Mouse (Mus musculus): ENCODE results near the gene Dnaja2. TPM values are rescaled to one million over a fixed set of nuclear protein-coding genes. Genes with fewer than 3 reads are reported as not detected.

Gene Dnaja2
- polyA plus RNA-seq, 1 experiment from 2014 or later = 181 TPM

GRCm38 (mm10) chr8:85502381-85502780, 52.8 kb downstream of the Dnaja2 start:
- WGBS = 74% methylated on average over 2 of the region's 2 CpGs
- Histone ChIP-seq H3K27ac (ENCODE audit: low read length) (no peak overlapping the region), H3K4me3 (ENCODE audit: low read length) (no peak overlapping the region), H3K9me3 (replicated peaks; ENCODE audit: control insufficient read depth, low read length) (no peaks in the 10 kb centered on the region), H3K4me2 (ENCODE audit: low read depth, low read length) (no peak overlapping the region), H3K4me1 (ENCODE audit: control insufficient read depth, insufficient read depth, low read length) (peaks cover 7% of the 10 kb centered on the region), H3K27me3 (ENCODE audit: control insufficient read depth, insufficient read depth, low read length) (no peaks in the 10 kb centered on the region), H3K36me3 (ENCODE audit: control insufficient read depth, insufficient read depth) (no peaks in the 10 kb centered on the region), H3K9ac (ENCODE audit: low read length) (no peak overlapping the region)
- no peak for ATAC-seq (replicated peaks; ENCODE audit: extremely low read depth, insufficient read depth, low FRiP score)

DNA sequence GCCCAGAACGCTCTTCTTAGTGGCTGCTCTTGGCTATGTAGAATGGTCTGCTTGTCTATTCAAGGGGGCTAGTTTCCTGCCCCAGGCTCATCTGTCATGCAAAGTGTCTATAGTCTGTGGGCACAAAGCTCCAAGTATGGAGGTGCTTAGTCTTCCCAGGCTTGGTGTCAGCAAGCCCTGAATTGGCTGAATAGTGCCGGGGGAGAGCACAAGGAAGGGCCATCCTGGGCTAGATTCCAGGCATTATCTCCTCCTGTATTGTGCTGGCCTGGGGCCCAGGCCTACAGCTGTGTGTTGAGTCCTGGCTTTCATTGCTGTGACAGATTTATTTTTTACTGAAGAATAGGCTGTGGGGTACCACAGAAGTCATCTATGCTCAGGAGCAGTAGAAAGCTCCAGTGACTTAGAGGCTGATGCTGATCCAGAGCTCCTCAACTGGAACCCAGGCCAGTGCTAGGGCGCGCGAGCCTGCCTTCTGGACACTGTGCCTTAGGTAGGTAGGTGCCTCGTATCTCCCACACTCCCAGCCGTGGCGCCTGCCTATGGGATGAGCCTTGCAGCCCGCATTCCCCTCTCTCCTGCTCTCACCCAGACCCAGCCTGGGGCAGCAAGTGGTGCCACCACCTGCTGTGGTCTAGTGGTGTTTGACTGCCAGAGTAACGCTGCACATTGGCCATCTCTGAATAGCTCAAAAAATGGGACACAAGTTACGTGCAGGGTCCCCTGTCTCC, 54.0 kb downstream of the Dnaja2 start:
- no peak overlapping the region for H3K4me2 ChIP-seq (ENCODE audit: low read depth, low read length)
- H3K4me3 ChIP-seq (ENCODE audit: low read length) = no peak overlapping the region
- 0 out of 2 replicates have a peak overlapping the region, but pooled peaks have one; percentile 9 for H3K27ac ChIP-seq (ENCODE audit: low read length)
- H3K9me3 ChIP-seq (replicated peaks; ENCODE audit: control insufficient read depth, low read length) = no peaks in the 10 kb centered on the region
- no peaks in the 10 kb centered on the region for H3K27me3 ChIP-seq (ENCODE audit: control insufficient read depth, insufficient read depth, low read length)
- WGBS = 65% methylated on average over 11 of the region's 11 CpGs
- no peaks in the 10 kb centered on the region for H3K36me3 ChIP-seq (ENCODE audit: control insufficient read depth, insufficient read depth)
- peaks cover 7% of the 10 kb centered on the region for H3K4me1 ChIP-seq (ENCODE audit: control insufficient read depth, insufficient read depth, low read length)
- H3K9ac ChIP-seq (ENCODE audit: low read length) = no peak overlapping the region
- ATAC-seq (replicated peaks; ENCODE audit: extremely low read depth, insufficient read depth, low FRiP score) = peak; percentile 75; the same call in 1 of the 2 replicates

DNA sequence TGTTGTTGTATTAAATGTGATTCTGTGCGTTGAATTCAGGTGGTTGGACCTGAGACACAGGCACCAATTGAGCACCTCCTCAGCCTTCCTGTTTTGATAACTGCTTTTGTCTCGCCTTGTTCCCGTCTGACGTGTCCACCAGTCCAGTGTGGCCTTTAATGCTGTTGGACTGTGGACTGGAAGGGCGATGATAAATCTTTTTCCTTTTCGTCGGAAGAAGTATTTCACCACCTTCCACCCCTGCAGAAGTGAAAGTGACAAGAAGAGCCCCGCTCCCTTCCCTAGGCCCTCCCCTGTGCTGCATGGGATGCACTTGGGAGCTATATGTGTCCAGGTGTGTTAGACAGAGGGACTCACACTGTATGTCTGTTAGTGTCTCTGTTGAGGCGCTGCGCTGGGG, 54.7 kb downstream of the Dnaja2 start:
- no peak overlapping the region for H3K9ac ChIP-seq (ENCODE audit: low read length)
- H3K4me1 ChIP-seq (ENCODE audit: control insufficient read depth, insufficient read depth, low read length) = peaks cover 7% of the 10 kb centered on the region
- ATAC-seq (replicated peaks; ENCODE audit: extremely low read depth, insufficient read depth, low FRiP score) = no peak
- no peak overlapping the region for H3K4me2 ChIP-seq (ENCODE audit: low read depth, low read length)
- 0 out of 2 replicates have a peak overlapping the region, but pooled peaks have one; percentile 9 for H3K27ac ChIP-seq (ENCODE audit: low read length)
- 68% methylated on average over 10 of the region's 10 CpGs for WGBS
- no peak overlapping the region for H3K4me3 ChIP-seq (ENCODE audit: low read length)
- no peaks in the 10 kb centered on the region for H3K27me3 ChIP-seq (ENCODE audit: control insufficient read depth, insufficient read depth, low read length)
- no peaks in the 10 kb centered on the region for H3K9me3 ChIP-seq (replicated peaks; ENCODE audit: control insufficient read depth, low read length)
- H3K36me3 ChIP-seq (ENCODE audit: control insufficient read depth, insufficient read depth) = no peaks in the 10 kb centered on the region

- Histone ChIP-seq H3K4me2 (ENCODE audit: low read depth, low read length) (no peak overlapping the region), H3K4me1 (ENCODE audit: control insufficient read depth, insufficient read depth, low read length) (peaks cover 7% of the 10 kb centered on the region), H3K36me3 (ENCODE audit: control insufficient read depth, insufficient read depth) (no peaks in the 10 kb centered on the region), H3K9ac (ENCODE audit: low read length) (no peak overlapping the region), H3K27me3 (ENCODE audit: control insufficient read depth, insufficient read depth, low read length) (no peaks in the 10 kb centered on the region), H3K27ac (ENCODE audit: low read length) (no peak overlapping the region), H3K4me3 (ENCODE audit: low read length) (no peak overlapping the region), H3K9me3 (replicated peaks; ENCODE audit: control insufficient read depth, low read length) (no peaks in the 10 kb centered on the region)
- 50% methylated on average over 2 of the region's 2 CpGs for WGBS
- ATAC-seq (replicated peaks; ENCODE audit: extremely low read depth, insufficient read depth, low FRiP score) = no peak
Measured at GRCm38 (mm10) chr8:85498577-85498976, 56.6 kb downstream of the Dnaja2 start.

DNA sequence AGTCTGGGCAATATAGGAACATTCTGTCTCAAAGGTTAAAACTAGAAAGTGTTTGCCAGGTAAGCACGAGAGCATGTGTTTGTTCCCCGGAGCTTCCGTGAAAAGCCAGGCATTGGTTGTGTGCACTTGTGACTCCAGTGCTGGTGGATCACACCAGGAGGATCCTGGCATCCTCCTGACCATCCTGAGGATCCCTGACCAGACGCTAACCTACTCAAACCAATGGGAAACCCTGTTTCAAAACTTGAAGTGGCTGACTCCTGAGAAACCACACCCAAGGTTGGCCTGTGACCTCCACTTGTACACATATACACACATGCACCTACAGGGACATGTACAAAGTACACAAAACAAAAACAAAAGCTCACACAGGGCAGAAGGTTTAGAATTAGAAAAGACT, 58.4 kb downstream of the Dnaja2 start:
- Histone ChIP-seq H3K9ac (ENCODE audit: low read length) (no peak overlapping the region), H3K4me2 (ENCODE audit: low read depth, low read length) (no peak overlapping the region), H3K9me3 (replicated peaks; ENCODE audit: control insufficient read depth, low read length) (no peaks in the 10 kb centered on the region), H3K36me3 (ENCODE audit: control insufficient read depth, insufficient read depth) (no peaks in the 10 kb centered on the region), H3K27ac (ENCODE audit: low read length) (no peak overlapping the region), H3K4me1 (ENCODE audit: control insufficient read depth, insufficient read depth, low read length) (peaks cover 9% of the 10 kb centered on the region), H3K4me3 (ENCODE audit: low read length) (no peak overlapping the region), H3K27me3 (ENCODE audit: control insufficient read depth, insufficient read depth, low read length) (no peaks in the 10 kb centered on the region)
- 88% methylated on average over 4 of the region's 4 CpGs for WGBS
- no peak for ATAC-seq (replicated peaks; ENCODE audit: extremely low read depth, insufficient read depth, low FRiP score)

- H3K4me3 ChIP-seq (ENCODE audit: low read length) = no peak overlapping the region
- no peaks in the 10 kb centered on the region for H3K36me3 ChIP-seq (ENCODE audit: control insufficient read depth, insufficient read depth)
- no peak for ATAC-seq (replicated peaks; ENCODE audit: extremely low read depth, insufficient read depth, low FRiP score)
- H3K9me3 ChIP-seq (replicated peaks; ENCODE audit: control insufficient read depth, low read length) = no peaks in the 10 kb centered on the region
- H3K9ac ChIP-seq (ENCODE audit: low read length) = no peak overlapping the region
- H3K27me3 ChIP-seq (ENCODE audit: control insufficient read depth, insufficient read depth, low read length) = no peaks in the 10 kb centered on the region
- H3K4me1 ChIP-seq (ENCODE audit: control insufficient read depth, insufficient read depth, low read length) = peaks cover 4% of the 10 kb centered on the region; the same call in 1 of the 2 replicates
- H3K27ac ChIP-seq (ENCODE audit: low read length) = no peak overlapping the region
- no peak overlapping the region for H3K4me2 ChIP-seq (ENCODE audit: low read depth, low read length)
- WGBS = 66% methylated on average over 5 of the region's 5 CpGs
Measured at GRCm38 (mm10) chr8:85496125-85496524, 59.0 kb downstream of the Dnaja2 start.

DNA sequence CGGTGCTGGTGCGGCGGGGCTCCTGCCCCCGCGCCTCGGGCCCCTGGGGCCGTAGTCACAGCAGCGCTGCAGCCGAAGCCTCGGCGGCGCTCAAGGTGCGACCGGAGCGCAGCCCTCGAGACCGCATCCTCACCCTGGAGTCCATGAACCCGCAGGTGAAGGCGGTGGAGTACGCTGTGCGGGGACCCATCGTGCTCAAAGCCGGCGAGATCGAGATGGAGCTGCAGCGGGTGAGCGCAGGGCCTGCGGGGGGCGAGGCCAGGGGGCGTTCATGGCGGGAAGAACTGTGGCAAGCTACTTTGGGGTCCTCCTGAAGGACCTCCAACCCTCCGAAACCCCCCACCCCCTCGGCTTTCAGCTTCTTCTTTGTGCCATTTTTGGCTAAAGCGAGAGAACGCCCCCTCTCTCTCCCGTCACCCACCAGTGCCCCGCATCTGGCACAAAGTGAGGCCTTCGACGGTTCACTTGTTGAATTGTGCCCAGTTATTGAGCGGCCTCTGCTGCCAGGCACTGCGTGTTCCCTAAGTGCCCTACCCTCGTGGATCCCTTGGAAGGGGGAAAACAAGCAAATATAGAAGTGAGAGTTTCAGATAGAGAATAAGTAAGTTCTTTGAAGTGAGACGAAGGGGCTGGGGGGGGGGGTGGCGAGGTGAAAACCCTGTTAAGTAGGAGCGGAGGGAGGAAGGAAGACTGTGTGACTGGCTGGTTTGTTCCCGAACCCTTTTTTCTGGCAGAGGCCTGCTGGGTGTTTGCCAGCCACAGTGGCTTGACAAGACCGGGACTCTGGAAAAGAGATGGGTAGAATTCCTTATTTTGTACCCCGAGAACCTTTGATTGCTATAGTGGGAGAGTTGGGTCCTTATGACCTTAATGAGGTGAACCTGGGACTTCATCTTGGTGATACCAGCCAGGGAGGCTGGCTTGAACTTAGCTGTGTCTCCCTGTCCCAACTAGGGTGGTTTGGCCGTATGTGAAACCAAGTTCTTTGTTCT, 61.9 kb downstream of the Dnaja2 start:
- Histone ChIP-seq H3K9me3 (replicated peaks; ENCODE audit: control insufficient read depth, low read length) (peaks cover 3% of the 10 kb centered on the region; the same call in 1 of the 2 replicates), H3K4me3 (ENCODE audit: low read length) (peak overlapping the region; percentile 85), H3K4me1 (ENCODE audit: control insufficient read depth, insufficient read depth, low read length) (peaks cover 3% of the 10 kb centered on the region; the same call in 1 of the 2 replicates), H3K27me3 (ENCODE audit: control insufficient read depth, insufficient read depth, low read length) (no peaks in the 10 kb centered on the region), H3K9ac (ENCODE audit: low read length) (peak overlapping the region; percentile 75), H3K27ac (ENCODE audit: low read length) (no peak overlapping the region), H3K36me3 (ENCODE audit: control insufficient read depth, insufficient read depth) (no peaks in the 10 kb centered on the region), H3K4me2 (ENCODE audit: low read depth, low read length) (peak overlapping the region; percentile 100)
- ATAC-seq (replicated peaks; ENCODE audit: extremely low read depth, insufficient read depth, low FRiP score) = peak; percentile 25
- WGBS = 9% methylated on average over 49 of the region's 49 CpGs

DNA sequence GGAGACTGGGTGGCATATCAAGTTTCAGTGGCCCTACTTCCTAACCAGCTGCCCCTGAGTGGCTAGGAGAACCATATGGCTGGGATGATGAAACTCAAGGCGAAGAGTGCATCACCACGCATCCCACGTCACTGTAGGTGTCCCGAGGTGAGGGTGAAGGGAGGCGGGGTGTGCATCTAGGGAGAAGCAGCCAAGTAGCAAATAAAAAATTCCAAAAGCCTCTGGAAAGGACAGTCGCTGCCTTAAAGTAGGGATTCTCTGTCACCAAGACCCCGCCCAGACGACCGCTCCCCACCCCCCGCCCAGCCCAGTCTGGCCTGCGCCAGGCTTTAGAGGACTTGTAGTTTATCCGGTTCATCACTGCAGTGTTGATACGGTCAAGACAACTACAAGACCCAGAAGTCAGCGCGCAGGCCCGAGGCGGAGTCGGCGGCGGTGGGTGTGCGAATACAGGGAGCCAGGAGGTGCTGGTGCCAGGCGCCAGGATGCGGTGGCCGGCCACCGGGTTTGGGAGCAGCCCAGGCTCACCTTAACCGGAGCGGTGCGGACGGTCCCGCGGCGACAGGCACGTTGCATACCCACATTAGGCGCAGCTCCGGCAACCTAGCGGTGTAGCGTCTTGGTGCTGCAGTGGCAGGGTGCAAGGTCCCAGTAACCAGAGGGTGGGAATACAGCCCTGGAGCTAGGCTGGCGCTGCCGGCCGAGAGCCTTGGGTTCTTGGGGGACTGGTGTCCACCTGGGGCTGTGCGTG, 62.8 kb downstream of the Dnaja2 start, which contains the start of gene Gpt2:
Gene Gpt2 (plus strand): TSS at position 452 of the 751 bp plus-strand sequence.
- no peaks in the 10 kb centered on the region for H3K36me3 ChIP-seq (ENCODE audit: control insufficient read depth, insufficient read depth)
- peak within 1 kb of the TSS; percentile 100 for H3K4me2 ChIP-seq (ENCODE audit: low read depth, low read length)
- no peak within 1 kb of the TSS for H3K27ac ChIP-seq (ENCODE audit: low read length)
- H3K9ac ChIP-seq (ENCODE audit: low read length) = peak within 1 kb of the TSS; percentile 75
- peak within 1 kb of the TSS; percentile 85 for H3K4me3 ChIP-seq (ENCODE audit: low read length)
- H3K27me3 ChIP-seq (ENCODE audit: control insufficient read depth, insufficient read depth, low read length) = no peaks in the 10 kb centered on the region
- under 1% methylated on average over 41 of the region's 41 CpGs for WGBS
- H3K9me3 ChIP-seq (replicated peaks; ENCODE audit: control insufficient read depth, low read length) = peaks cover 3% of the 10 kb centered on the region; the same call in 1 of the 2 replicates
- H3K4me1 ChIP-seq (ENCODE audit: control insufficient read depth, insufficient read depth, low read length) = peaks cover 3% of the 10 kb centered on the region; the same call in 1 of the 2 replicates
- peak; percentile 98 for ATAC-seq (replicated peaks; ENCODE audit: extremely low read depth, insufficient read depth, low FRiP score)
